Mouse (Mus musculus) adrenal gland, postnatal 4 days (tissue): ENCODE measurements around the gene Rufy4. TPM values are rescaled to one million over a fixed set of nuclear protein-coding genes. Genes with fewer than 3 reads are reported as not detected.

Experiments
- DNase-seq, 2 experiments: peaks; one replicate each; pipeline ENCODE4 v3.0.0; 2021 to 2022; ENCODE audit warnings: low spot score in 2 of 2, mixed read lengths in 2 of 2
- total RNA-seq, 2 experiments: library from RNA; stranded (reverse); gene quantifications; 2 replicates each; pipeline ENCODE4 v1.2.3; 2021

Gene Rufy4
- total RNA-seq, 2 experiments from 2014 or later, result 3.9 to 4.0 TPM

GRCm38 (mm10) chr1:74196621-74197419 is 71.5 kb downstream of the Rufy4 start:
- no peak for DNase-seq

Other genes with a start within 250 kb of the Rufy4 start
- 100 to 1,000 TPM; 252 to 275 TPM for gene Tns1, start 1.1 kb upstream of the Rufy4 start, total RNA-seq
- under 1 TPM; 0.45 to 0.68 TPM for gene Cxcr2, start 28.4 kb downstream of the Rufy4 start, total RNA-seq
- gene Cxcr1, start 69.1 kb downstream of the Rufy4 start, total RNA-seq, result not detected
- 100 to 1,000 TPM; 198 to 205 TPM for gene Arpc2, start 110.5 kb downstream of the Rufy4 start, total RNA-seq
- under 1 TPM in 1 of 2 experiments, not detected in 1; 0.28 TPM for gene Gpbar1, start 153.0 kb downstream of the Rufy4 start, total RNA-seq
- 100 to 1,000 TPM; 175 to 177 TPM for gene Aamp, start 159.2 kb downstream of the Rufy4 start, total RNA-seq
- gene Pnkd, start 159.4 kb downstream of the Rufy4 start, total RNA-seq, result 10 to 100 TPM; 72.1 to 72.4 TPM
- 10 to 100 TPM; 65.8 to 72.4 TPM for gene Tmbim1, start 180.1 kb downstream of the Rufy4 start, total RNA-seq
- gene Catip, start 236.6 kb downstream of the Rufy4 start, total RNA-seq, result under 1 TPM; 0.48 to 0.50 TPM
- 10 to 100 TPM; 10.2 to 13.6 TPM for gene Slc11a1, start 249.7 kb downstream of the Rufy4 start, total RNA-seq